Mouse (Mus musculus) ES-CJ7 (cell line): ENCODE results near the gene Ipo7.
A peak's percentile ranks its signal among the peaks of the same experiment; 100 is the strongest.
"Not testable (repeated sequence)": the region's sequence is repeated elsewhere in the genome, so short reads cannot be mapped to it uniquely, and the experiment has no call there.

Experiments
- DNase-seq: peaks from one replicate; pipeline ENCODE4 v3.0.0; 2011; ENCODE audit warnings: low read depth, low spot score

The Ipo7 gene

GRCm38 (mm10) chr7:110018117-110018630, at the start of gene Ipo7:
Ipo7 (plus strand) TSS chr7:110018274.
- peak; percentile 93 for DNase-seq

- DNase-seq, result no peak
Measured at GRCm38 (mm10) chr7:109968924-109969450, 49.1 kb upstream of the Ipo7 start.

DNA sequence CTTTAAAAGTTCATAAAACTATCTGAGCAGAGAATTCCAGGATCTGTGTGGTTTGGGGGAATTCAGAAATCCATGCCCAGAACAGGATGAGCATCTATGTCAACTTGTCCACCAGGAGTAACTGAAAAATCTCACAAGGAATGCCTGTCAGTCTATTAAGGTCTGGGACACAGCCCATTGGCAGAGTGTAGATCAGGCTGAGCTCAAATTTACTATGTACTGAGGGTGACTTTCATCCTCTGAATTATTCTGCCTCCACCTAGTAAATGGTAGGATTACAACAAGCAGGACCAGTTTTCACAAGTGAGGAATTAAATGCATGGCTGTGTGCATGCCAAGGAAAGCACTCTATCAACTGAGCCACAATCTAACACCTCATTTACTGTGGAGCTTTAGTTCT, 48.5 kb upstream of the Ipo7 start:
- DNase-seq, result no peak

DNA sequence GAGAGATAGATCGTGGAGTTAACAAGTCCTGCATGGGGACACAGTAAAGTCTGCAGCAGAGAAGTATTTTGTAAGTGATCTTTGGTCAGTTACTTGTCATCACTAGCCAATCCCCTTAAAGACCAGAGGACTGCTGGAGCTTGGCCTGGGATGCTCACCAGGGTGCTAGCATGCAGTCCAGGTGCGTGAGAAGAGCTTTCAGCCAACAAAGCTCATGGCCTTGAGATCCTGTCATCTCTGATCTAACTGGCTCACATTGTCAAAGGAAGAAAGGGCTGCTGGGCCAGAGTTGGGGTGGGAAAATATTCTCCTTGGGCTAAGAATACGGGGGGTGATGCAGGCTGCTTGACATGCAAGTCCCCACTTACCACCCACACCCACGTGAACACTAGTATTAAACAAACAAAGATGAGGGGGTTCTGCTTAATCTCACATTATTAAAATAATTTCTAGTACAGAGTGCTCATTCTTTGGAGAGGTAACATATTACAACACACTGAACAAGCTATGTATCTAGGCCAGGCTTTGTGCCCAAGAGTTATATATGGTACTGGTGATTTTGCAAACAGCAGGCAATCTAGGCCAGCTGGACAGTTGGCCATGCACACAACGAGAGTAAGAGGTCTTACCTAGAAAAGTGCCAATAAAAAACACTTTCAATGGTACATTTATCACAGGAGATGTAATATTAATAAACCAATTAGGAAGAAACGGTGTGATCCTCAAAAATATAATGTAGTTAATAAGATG, 41.9 kb upstream of the Ipo7 start:
- no peak for DNase-seq

- DNase-seq, result not testable (repeated sequence)
Measured at GRCm38 (mm10) chr7:109977131-109977530, 40.9 kb upstream of the Ipo7 start.

DNA sequence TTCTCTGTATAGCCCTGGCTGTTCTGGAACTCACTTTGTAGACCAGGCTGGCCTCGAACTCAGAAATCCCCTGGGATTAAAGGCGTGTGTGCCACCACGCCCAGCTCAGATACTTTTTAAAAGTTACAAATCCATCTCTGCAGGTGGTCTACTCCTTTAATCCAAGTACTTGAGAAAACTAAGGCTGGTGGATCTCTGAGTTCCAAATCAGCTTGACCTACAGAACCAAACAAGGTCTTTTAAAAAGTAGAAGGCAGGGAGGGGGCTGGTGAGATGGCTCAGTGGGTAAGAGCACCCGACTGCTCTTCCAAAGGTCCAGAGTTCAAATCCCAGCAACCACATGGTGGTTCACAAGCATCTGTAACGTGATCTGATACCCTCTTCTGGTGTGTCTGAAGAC, 33.5 kb upstream of the Ipo7 start:
- peak; percentile 67 for DNase-seq

DNA sequence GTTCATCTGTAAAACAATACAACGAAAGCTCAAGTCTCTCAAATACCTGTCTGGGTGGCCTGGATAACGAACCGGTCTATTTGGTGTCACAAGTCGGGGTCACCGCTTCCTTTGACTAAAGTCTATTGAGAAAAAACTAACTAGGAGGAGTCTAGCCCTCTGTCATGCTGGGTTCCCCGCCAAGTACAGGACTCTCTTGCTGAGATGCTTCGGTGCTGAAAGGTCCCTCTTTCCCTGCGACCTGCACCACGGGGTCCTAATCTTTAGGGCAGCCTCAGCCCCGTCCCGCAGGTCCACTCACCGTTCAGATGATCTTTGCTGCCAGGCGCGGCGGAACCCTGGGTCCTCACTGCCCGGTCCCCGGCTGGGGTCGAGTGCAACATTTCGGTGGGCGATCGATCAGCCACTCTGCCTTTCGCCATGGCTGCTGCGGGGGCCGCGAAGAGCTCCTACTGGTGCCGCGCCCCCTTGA, 32.4 kb upstream of the Ipo7 start:
- peak; percentile 37 for DNase-seq

DNA sequence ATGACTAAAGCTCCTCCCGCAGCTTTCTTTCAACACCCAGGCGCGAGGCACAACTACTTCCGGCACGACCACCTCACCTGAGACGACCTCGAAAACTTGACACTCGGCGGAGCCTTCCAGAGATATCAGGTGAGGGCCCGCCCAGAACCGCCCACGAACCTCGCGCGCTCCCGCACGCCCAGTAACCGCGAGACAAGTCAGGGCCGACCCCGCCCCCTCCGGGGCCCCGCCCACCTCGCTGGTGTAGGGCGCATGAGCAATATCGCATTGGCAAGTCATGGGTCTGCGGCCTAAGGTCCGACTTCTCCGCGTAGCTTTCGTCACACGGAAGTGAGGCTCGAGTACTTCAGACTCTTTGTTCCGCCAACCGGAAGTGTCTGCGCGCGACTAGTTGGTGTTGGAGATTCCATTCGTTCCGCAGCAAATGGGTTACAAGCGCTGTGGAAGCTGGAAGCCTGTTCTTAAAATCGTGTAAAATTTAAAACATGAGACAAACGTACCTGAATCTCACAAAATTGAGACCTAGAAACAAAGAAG, 31.9 kb upstream of the Ipo7 start:
- peak; percentile 100 for DNase-seq

- DNase-seq, result not testable (repeated sequence)
Measured at GRCm38 (mm10) chr7:109986775-109987174, 31.3 kb upstream of the Ipo7 start, which contains the start of gene Tmem41b. Tmem41b (minus strand) TSS chr7:109986929.

GRCm38 (mm10) chr7:109991286-109991685, 26.8 kb upstream of the Ipo7 start:
- no peak for DNase-seq

GRCm38 (mm10) chr7:109993157-109993959, 24.7 kb upstream of the Ipo7 start:
- no peak for DNase-seq

DNA sequence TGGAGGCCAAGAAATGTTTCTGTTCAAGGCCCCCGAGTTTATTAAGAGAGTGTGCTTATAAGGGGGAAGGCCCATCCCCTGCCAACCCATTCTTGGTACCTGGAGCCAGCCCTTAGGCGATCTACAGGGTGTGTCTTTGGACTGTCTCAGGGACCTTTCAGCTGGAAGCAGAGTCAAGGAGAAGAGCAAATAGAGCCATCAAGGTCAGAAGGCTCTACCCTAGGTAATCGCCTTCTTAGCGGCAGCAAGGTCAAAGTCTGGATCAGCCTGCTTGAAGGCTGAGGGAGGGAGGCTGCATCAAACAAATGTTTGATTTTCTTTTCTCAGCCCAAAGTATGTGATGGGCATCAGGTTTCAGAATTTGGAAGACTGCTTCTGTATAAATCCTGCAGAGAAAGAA, 19.7 kb upstream of the Ipo7 start:
- DNase-seq, result peak; percentile 88

DNA sequence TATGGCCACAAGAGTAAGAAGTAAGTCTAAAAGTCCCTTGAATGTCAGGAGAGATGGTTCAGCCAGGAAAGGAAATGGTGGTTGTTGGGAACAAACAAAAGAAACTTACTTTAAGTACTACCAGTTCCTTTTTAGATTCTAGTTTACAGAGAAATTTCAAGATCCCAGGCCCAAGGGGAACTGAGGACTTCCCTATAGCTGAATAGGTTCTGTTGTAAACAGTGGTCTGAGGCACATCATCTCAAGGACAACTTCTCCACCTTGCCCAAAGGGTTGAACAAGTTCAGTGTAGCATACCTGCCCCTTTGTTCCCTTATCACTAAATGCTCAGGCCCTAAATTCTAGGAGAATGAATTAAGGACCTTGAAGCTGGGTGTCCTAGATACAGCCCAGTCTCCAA, 16.0 kb upstream of the Ipo7 start:
- DNase-seq, result no peak

DNA sequence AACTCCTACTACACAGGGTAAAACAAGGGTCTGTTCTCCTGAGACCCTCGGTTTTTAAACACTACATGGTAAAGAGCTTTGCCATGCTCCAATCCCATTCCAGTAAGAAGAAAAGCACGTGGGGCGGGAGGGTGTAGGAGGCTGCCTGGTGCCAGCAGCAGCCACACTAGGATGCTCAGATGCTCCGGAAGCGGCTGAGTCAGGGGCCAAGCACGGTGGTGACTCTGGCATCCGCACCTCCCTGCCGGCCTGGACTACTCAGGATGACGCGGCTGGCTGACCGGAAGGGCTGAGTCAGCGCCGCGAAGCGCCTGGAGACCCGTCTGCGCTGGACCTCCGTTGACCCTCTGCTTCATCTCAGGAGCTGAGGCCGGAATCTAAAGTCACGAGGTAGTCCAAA, 15.1 kb upstream of the Ipo7 start:
- no peak for DNase-seq

DNA sequence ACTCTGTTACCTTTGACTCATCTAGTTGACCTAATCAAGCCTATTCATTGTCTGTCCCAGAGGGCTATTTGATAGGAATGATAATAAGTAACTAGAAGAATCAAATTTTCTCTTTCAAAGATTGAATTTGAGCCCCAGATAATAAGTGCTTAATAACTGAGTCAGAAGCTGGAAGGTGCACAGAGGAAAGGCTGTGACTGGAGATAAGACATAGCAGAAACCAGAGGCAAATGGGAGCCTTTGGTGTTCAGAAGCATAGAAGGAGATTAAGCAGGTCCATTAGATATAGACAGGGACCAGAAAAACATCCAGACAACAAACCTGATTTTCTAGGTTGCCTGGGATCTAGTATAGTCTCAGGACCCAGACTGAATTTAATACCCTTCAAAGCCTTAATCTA, 12.1 kb upstream of the Ipo7 start:
- no peak for DNase-seq

GRCm38 (mm10) chr7:110006471-110007195, 11.4 kb upstream of the Ipo7 start:
- peak; percentile 37 for DNase-seq

- no peak for DNase-seq
Measured at GRCm38 (mm10) chr7:110008513-110008912, 9.6 kb upstream of the Ipo7 start.

DNA sequence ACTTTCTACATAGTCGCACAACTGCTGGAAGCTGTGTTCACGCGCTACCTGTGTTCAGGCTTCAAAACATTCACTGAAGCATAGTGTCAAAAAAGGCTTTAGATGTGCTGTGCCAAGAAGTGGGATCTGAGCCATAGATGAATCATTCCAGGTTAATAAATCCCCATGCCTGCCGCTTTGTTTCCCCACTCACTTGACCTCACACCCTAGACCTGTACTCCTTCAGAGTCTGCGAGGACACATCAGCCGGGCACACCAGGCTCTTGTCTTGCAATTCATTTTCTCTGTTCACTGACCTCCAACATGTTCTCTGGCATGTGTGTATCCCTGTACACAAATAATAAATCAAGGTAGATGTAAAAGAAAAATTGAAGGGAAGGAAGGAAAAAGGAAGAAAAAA, 9.0 kb upstream of the Ipo7 start:
- DNase-seq, result no peak

GRCm38 (mm10) chr7:110011417-110011816, 6.7 kb upstream of the Ipo7 start:
- no peak for DNase-seq

GRCm38 (mm10) chr7:110014272-110014671, 3.8 kb upstream of the Ipo7 start:
- DNase-seq, result no peak
